Mouse (Mus musculus): ENCODE data around the gene Nbr1.

GRCm38 (mm10) chr11:101585805-101586204, 33.9 kb downstream of the Nbr1 start:
- TF ChIP-seq CTCF (IDR thresholded peaks at IDR 0.05; ENCODE audit: low read depth) (no peak), EP300 (IDR thresholded peaks at IDR 0.05; ENCODE audit: low read depth) (no peak)
